Mouse (Mus musculus) lung, adult 2 months (tissue): ENCODE results near the gene Per1.

Experiments used
- CTCF ChIP-seq: fragments of 200-500 bp; IDR thresholded peaks from 2 replicates; pipeline ENCODE4 v1.5.1; 2011; ENCODE audit warnings: mild to moderate bottlenecking, low read length, control low read depth; ENCODE audit not compliant: insufficient read depth
- POLR2A ChIP-seq: fragments of 200-500 bp; IDR thresholded peaks from 2 replicates; pipeline ENCODE4 v1.6.1; 2011; ENCODE audit warnings: low read depth, mild to moderate bottlenecking, control low read depth, low read length, borderline replicate concordance; ENCODE audit errors: extremely low read depth

GRCm38 (mm10) chr11:69059975-69060411, 35.0 kb upstream of the Per1 start:
- no peak for TF ChIP-seq CTCF
- TF ChIP-seq POLR2A = no peak
